Mouse (Mus musculus) kidney, postnatal 36 days (tissue): ENCODE data around the gene Krt33b.

ENCODE experiments used
- DNase-seq, 2 experiments: peaks; one replicate each; pipeline ENCODE4 v3.0.0; 2021 to 2022; ENCODE audit warnings: mixed read lengths in 2 of 2

The Krt33b gene

DNA sequence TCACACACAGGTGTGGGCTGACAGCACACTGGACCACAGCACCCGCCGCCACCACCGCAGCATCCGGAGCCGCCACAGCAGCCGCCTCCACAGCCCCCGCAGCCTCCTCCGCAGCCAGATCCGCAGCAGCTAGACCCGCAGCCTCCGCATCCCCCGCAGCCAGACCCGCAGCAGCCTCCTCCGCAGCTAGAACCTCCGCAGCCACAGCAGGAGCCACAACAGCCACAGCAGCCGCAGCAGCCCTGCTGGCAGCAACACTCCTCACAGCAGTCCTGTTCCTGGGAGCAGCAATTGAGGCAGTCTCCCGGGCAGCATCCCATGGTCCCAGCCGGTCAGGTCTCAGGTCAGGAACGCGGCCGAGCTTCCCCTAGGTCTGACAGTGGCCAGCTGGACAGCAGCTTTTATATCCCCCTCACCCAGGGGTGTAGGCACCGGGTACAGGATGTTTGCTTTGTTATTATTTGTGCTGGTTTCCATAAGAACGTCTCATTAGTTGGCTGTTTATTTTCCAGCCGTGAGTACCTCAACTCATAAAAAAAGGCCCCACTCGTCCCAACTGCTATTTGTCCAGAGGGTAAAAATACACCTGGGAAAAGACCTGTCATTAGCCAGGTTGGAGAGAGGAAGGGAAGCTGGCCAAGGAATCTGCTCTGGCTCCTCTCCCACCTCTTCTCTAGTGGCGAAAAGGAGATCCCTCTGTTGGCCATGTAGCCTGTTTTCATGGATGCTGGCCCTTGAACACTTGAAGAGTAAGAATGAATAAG, 35.9 kb downstream of the Krt33b start, which contains the start of gene Krtap17-1:
Gene Krtap17-1 (minus strand): TSS at position 375 of the 764 bp plus-strand sequence.
- DNase-seq, result no peak

DNA sequence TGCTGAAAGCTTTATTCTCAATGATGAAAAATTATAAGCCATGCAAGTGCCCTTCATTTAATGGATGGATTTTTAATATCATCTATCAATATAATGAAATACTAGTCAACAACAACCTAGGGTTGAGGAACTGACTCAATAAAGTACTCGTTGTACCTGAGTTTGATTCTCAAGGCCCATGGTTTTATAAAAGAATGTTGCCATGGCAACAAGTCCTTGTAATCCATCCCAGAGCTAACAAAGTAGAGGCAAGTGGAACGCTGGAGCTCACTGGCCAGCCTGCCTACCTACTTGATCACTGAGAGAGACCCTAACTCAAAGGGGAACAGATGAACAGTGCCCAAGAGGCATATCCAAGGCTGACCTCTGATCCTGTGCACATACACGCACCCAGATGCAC, 39.1 kb downstream of the Krt33b start:
- DNase-seq, result no peak

DNA sequence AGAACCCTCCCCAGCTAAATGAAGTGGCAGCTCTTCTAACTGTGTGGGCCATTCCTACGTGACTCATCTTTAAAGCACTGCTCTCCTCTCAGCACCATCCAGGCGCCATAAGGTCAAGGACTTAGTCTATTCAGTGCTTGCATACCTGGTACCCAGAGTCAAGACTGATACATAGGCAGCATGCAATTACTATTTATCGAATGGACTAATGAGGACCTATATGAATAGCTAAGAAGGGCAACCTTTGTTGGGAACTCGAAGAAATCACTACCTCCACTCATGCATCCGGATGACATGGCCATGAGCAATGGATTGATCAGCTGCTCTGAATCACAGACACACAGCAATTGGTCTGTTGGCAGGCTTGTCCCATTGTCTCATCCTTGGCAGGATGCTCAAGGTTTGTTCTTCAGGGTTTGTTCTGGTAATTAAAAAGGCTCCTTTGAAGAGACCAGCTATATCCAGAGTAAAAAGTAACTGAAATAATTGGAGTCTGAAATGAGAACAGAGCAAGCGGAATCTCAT, 39.7 kb downstream of the Krt33b start:
- no peak for DNase-seq

DNA sequence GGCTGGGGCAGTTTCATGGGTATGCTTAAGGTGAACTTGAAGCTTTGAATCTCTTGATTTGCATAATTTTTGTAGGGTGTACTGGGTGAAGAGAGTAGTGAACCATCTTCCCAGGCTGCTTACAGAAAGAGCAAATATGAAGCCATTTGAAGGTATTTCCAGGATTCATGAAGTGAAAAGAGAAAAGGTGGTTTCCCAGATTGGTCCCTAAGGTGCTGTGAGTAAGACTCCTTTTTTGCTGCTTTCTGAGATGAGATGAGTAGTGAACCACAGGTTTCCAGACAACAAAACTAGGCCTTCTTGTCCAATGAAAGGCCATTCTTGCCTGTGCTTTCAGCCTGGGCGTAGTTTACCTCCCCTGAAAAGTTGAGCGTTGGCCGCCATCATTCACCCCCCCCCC, 41.1 kb downstream of the Krt33b start:
- DNase-seq, result no peak

DNA sequence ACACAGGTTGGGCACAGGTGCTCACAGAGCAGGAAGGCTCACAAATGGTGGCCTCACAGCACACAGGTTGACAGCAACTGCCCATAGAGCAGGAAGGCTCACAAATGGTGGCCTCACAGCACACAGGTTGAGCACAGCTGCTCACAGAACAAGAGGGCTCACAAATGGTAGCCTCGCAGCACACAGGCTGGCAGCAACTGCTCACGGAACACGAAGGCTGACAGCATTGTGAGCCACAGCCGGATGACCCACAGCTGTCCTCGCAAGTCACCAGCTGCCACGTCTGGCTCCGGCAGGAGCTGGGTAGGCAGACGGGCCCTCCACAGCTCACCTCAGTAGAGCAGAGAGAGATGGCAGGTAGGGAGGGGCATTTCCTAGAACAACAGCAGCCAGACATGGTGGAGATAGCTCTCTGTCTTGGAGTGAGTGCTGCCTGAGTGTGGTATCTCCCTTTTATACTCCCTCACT, 43.5 kb downstream of the Krt33b start, which contains the start of gene Krtap16-1:
Gene Krtap16-1 (minus strand): TSS at position 418 of the 468 bp plus-strand sequence.
- no peak for DNase-seq

DNA sequence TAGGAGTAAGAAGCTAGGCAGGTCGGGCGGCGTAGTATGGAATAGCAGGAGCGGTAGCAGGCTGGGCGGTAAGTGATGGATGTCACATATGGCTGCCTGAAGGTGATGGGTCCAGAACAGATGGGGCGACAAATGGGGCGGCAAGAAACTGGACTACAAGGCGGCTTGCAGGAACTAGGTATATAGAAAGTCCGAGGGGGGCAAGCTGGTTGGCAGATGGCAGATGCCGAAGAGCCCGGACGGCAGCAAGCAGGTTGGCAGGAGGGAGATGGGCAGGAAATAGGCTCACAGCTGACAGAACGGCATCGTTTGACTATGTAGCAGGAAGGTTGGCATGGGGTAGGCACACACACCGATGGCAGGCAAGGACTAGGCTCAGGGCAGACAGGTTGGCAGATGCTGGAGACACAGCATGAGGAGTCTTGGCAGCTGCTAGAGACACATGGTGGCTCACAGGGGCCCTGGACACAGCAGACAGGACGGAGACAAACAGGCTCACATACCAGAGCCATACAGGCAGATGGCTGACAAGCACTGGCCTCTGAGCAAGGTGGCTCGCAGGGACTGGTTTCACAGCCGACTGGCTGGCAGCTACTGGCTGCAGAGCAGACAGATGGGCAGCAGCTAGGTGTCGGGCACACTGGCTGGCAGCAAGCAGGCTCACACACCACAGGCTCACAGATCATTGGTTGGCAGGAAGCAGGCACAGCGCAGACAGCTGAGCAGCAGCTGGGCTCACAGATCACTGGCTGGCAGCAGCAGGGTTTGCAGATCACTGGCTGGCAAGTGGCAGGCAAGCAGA, 44.2 kb downstream of the Krt33b start:
- DNase-seq, result peak in 1 of 2 experiments; percentile 6

DNA sequence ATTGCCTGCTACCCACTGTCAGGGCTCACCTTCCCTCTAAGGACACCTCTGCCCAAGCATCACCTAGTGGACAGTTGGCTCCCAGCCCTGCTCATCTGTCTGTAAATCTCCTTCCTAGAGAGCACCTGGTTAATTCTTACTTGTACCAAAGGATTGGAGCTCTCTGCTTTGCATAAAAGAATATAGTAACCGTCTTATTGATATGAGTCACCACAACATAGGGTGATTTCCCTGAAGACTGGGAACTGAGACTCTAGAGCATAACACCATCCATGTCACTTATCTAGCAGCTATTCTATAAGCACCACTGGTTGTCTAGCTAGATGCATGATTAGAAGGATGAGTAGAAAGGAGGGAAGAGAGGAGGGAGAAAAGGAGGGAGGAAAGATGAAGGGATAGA, 46.2 kb downstream of the Krt33b start:
- no peak for DNase-seq

DNA sequence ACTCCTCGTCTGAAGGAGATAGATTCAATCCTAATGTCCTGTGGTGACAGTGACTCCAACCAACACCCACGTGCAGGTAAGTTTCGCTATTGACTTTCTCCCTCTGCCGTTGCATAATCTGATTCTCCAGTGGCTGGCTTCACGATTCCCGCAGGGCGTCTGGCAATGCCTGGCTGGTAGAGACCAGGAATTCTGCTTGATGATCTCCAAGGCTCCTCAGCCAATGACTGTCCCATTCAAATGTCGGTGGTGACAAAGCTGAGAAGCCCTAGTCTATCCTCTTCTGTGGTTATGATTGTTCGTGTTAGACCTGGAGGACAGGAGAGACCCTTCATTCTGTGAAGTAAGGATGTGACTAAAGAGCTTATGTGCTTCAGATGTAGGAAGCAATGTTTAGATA, 46.9 kb downstream of the Krt33b start:
- no peak for DNase-seq

DNA sequence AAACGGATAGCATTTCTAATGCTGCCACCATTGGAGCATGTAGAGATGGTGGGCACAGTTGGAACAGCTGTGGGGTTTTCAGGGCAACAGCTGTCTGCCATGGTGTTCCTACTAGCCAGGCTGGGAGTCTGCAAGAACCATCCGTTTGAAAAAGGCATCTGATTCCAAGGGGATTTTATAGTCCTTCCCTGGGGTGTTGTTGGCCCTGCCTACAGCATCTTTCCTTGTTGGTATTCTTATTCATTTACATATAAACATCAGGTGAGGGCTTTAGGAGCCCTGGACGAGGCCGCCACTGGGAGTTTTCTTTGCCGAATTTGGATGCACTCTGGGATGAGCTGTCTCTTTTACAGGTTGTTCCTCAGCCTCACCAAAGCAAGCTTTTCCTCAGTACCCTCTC, 50.7 kb downstream of the Krt33b start, which contains the start of gene Krtap29-1:
Gene Krtap29-1 (minus strand): TSS at position 101 of the 400 bp plus-strand sequence.
- no peak for DNase-seq
